Comparison of ENCODE assay signal across 9 mouse cellular contexts in the genomic region with DNA sequence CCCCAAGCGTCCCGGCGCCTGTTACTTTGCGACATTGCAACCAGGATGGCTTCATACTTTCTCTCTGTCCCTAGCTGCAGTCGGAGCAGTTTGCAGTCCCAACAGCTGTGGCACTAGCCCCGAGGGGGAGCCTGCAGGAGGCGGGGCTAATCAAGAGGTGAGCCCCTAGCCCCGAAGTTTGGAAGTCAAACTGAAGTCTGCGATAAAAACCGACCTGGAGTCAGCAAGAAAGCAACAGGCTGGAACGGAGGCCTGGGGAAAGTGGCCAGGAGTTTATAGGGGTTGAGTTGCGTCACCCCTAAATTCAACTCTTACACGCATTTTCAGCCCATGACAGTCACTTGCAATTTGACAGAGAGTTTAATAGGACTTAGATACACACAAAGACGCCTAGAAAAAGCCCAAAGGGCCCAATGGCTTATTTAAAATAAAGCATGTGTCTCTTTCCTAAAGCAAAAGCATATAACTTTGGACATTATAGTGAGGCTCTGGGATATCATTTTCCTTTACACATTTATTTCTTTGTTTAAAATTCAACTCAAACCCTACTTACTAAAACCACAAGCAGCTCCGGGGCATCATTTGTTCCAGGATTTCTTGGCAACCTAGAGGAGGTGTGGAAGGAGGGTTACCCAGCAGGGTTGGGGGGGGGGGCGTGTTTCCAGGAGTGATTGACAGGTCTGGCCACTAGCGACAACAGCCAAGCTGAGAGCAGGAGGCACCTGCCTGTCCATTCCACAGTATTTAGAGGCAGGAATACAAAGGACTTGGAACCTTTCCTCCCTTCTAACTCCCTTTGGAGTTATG. TPM values are rescaled to one million over a fixed set of nuclear protein-coding genes. Genes with fewer than 3 reads are reported as not detected.
DNase-seq lines count a peak whose midpoint lies in the region; ATAC-seq lines count a peak whose summit lies in the region.
"Had no signal": no experiment of that assay in that cellular context is flagged by ENCODE, and none has a peak within 500 bp of the region (broad histone marks: within the 10 kb centered on the region; RNA-seq: fewer than 3 reads in every experiment).

A gene (minus strand): TSS at position 140 of the 807 bp plus-strand sequence.

- H3K4me3 ChIP-seq in brown adipose tissue, adult 24 weeks (ENCODE audit: insufficient read depth, low read depth, low read length): peak within 1 kb of the TSS; percentile 72
- H3K4me3 ChIP-seq in hindbrain, embryonic 11.5 days (ENCODE audit: low read depth, low read length): peak within 1 kb of the TSS; percentile 37
- H3K4me3 ChIP-seq in limb, embryonic 13.5 days: peak within 1 kb of the TSS; percentile 58
- peak within 1 kb of the TSS; percentile 33 for H3K4me3 ChIP-seq in midbrain, embryonic 15.5 days

- ATAC-seq in hindbrain, embryonic 11.5 days (ENCODE audit: low FRiP score): peak; percentile 96
- ATAC-seq in limb, embryonic 13.5 days (ENCODE audit: low FRiP score, low read depth): peak; percentile 93
- peak; percentile 94 for ATAC-seq in midbrain, embryonic 15.5 days (replicated peaks)

- peaks cover 2% of the 10 kb centered on the region; the same call in 1 of the 2 replicates for H3K4me1 ChIP-seq in brown adipose tissue, adult 24 weeks (ENCODE audit: control insufficient read depth, insufficient read depth, insufficient read length, low read length)
- H3K4me1 ChIP-seq in hindbrain, embryonic 11.5 days (replicated peaks; ENCODE audit: control insufficient read depth, insufficient read depth, low read length): no peaks in the 10 kb centered on the region
- H3K4me1 ChIP-seq in limb, embryonic 13.5 days: peaks cover 15% of the 10 kb centered on the region; the same call in 1 of the 2 replicates
- peaks cover 14% of the 10 kb centered on the region for H3K4me1 ChIP-seq in midbrain, embryonic 15.5 days

- H3K27me3 ChIP-seq in hindbrain, embryonic 11.5 days (ENCODE audit: control insufficient read depth, insufficient read depth, low read length): no peaks in the 10 kb centered on the region
- H3K27me3 ChIP-seq in limb, embryonic 13.5 days: no peaks in the 10 kb centered on the region
- no peaks in the 10 kb centered on the region; the same call in 1 of the 2 replicates for H3K27me3 ChIP-seq in midbrain, embryonic 15.5 days (replicated peaks)

- peak within 1 kb of the TSS; percentile 37 for H3K9ac ChIP-seq in hindbrain, embryonic 11.5 days (ENCODE audit: low read depth, low read length)
- peak within 1 kb of the TSS; percentile 71 for H3K9ac ChIP-seq in limb, embryonic 13.5 days
- 0 out of 2 replicates have a peak within 1 kb of the TSS, but pooled peaks have one; percentile 7 for H3K9ac ChIP-seq in midbrain, embryonic 15.5 days

- H3K9me3 ChIP-seq in hindbrain, embryonic 11.5 days (ENCODE audit: control insufficient read depth, low read length): no peaks in the 10 kb centered on the region
- H3K9me3 ChIP-seq in limb, embryonic 13.5 days: no peaks in the 10 kb centered on the region
- H3K9me3 ChIP-seq in midbrain, embryonic 15.5 days: no peaks in the 10 kb centered on the region

- DNase-seq in Muller cell, postnatal 12 days (ENCODE audit: inconsistent ontology term): peak; percentile 81
- peak; percentile 76 for DNase-seq in gastrocnemius, adult 18-20 months (ENCODE audit: low spot score)
- DNase-seq in hindbrain, embryonic 11.5 days (ENCODE audit: low spot score): peak; percentile 79
- peak; percentile 33 for DNase-seq in urinary bladder, postnatal 25 days (ENCODE audit: low spot score)
- DNase-seq in spleen, postnatal 36 days (ENCODE audit: low spot score in 2 of 2): no peak

- WGBS in hindbrain, embryonic 11.5 days: 4% methylated on average over 17 of the region's 17 CpGs
- 1% methylated on average over 17 of the region's 17 CpGs for WGBS in limb, embryonic 13.5 days
- WGBS in midbrain, embryonic 15.5 days: 2% methylated on average over 17 of the region's 17 CpGs

- peak within 1 kb of the TSS; percentile 57 for H3K27ac ChIP-seq in brown adipose tissue, adult 24 weeks (replicated peaks; ENCODE audit: low read depth, low read length)
- H3K27ac ChIP-seq in hindbrain, embryonic 11.5 days (ENCODE audit: low read depth, low read length): no peak within 1 kb of the TSS
- H3K27ac ChIP-seq in limb, embryonic 13.5 days: no peak within 1 kb of the TSS
- H3K27ac ChIP-seq in midbrain, embryonic 15.5 days: no peak within 1 kb of the TSS

- no peaks in the 10 kb centered on the region for H3K36me3 ChIP-seq in hindbrain, embryonic 11.5 days (ENCODE audit: control insufficient read depth, insufficient read depth, low read length)
- no peaks in the 10 kb centered on the region for H3K36me3 ChIP-seq in limb, embryonic 13.5 days
- H3K36me3 ChIP-seq in midbrain, embryonic 15.5 days (replicated peaks): no peaks in the 10 kb centered on the region

- peak within 1 kb of the TSS; percentile 56 for H3K4me2 ChIP-seq in hindbrain, embryonic 11.5 days (replicated peaks; ENCODE audit: low read depth, low read length)
- H3K4me2 ChIP-seq in limb, embryonic 13.5 days (replicated peaks): peak within 1 kb of the TSS; percentile 74
- H3K4me2 ChIP-seq in midbrain, embryonic 15.5 days: peak within 1 kb of the TSS; percentile 51

RNA-seq across cellular contexts. Expression of the gene that starts here (rescaled TPM):
- polyA plus RNA-seq in brown adipose tissue, adult 24 weeks (2012; ENCODE audit: insufficient read depth, insufficient read length, missing spikeins): 55.8 and 60.8 TPM in 2 replicates
- 1 to 10 TPM; 5.1 to 7.1 TPM for total RNA-seq in gastrocnemius, adult 18-20 months (2021)
- polyA plus RNA-seq in hindbrain, embryonic 11.5 days (2014; fragmentation: Nextera tagmentation; extraction: Ambion mirVana): 3.1 and 3.7 TPM in 2 replicates
- 3.6 and 4.2 TPM in 2 replicates for polyA plus RNA-seq in limb, embryonic 13.5 days (2015; fragmentation: Nextera tagmentation; extraction: Ambion mirVana)
- polyA plus RNA-seq in midbrain, embryonic 15.5 days (2015; fragmentation: Nextera tagmentation; extraction: Ambion mirVana): 0.76 and 0.96 TPM in 2 replicates
- total RNA-seq: neutrophil, adult 5-6 weeks had no signal

Comparison
In these comparisons a context has a peak if more than half of its experiments do, and no peak if none do; other contexts are left out.
1. RNA of the gene that starts here (polyA plus RNA-seq): 55.8 to 60.8 TPM in brown adipose tissue, adult 24 weeks; 3.6 to 4.2 TPM in limb, embryonic 13.5 days, 3.1 to 3.7 TPM in hindbrain, embryonic 11.5 days and 0.76 to 0.96 TPM in midbrain, embryonic 15.5 days; every median in the first group is over 10 times any median in the second.
2. Peak in ATAC-seq, H3K4me3 ChIP-seq, H3K9ac ChIP-seq and H3K4me2 ChIP-seq in midbrain, embryonic 15.5 days; RNA of the gene not detected or under 1 TPM.
3. DNase-seq: peak in Muller cell, postnatal 12 days (single experiment), gastrocnemius, adult 18-20 months (single experiment), hindbrain, embryonic 11.5 days (single experiment) and urinary bladder, postnatal 25 days (single experiment); none in spleen, postnatal 36 days (0 of 2).
4. H3K9ac ChIP-seq: peak in every context shown above with its lines; median percentile 71 in limb, embryonic 13.5 days; 37 in hindbrain, embryonic 11.5 days; 7 in midbrain, embryonic 15.5 days.
5. Peak in every context shown above with its lines, with median percentiles within 50 percentile points of each other: H3K4me3 ChIP-seq, ATAC-seq and H3K4me2 ChIP-seq.